Mouse (Mus musculus) cerebellum, adult 2 months (tissue): ENCODE data around the gene Fcgrt.

ENCODE experiments used
- CTCF ChIP-seq: fragments of 200-500 bp; IDR thresholded peaks from 2 replicates; pipeline ENCODE4 v1.5.1; 2011; ENCODE audit warnings: low read depth, mild to moderate bottlenecking, control low read depth, low read length, moderate library complexity, borderline replicate concordance; ENCODE audit not compliant: insufficient read depth
- POLR2A ChIP-seq: fragments of 200-500 bp; IDR thresholded peaks from 2 replicates; pipeline ENCODE4 v1.6.1; 2011; ENCODE audit warnings: low read length, control low read depth, borderline replicate concordance; ENCODE audit not compliant: insufficient read depth

- TF ChIP-seq POLR2A (no peak; the same call in 1 of the 2 replicates), CTCF (no peak)
These were observed 21.5 kb upstream of the Fcgrt start for GRCm38 (mm10) chr7:45125144-45125600.
